Mouse (Mus musculus) embryonic facial prominence, embryonic 11.5 days (tissue): Measurements from ENCODE around the gene Gm43064. TPM values are rescaled to one million over a fixed set of nuclear protein-coding genes. Genes with fewer than 3 reads are reported as not detected.

ENCODE experiments used
- ATAC-seq: fragments of 200-750 bp; cut with Nextera tagmentation; replicated peaks from 2 replicates; pipeline ENCODE4 v1.8.0; 2017; ENCODE audit warnings: low read depth; ENCODE audit not compliant: insufficient number of reproducible peaks, low FRiP score, low TSS enrichment
- DNase-seq: peaks from one replicate; pipeline ENCODE4 v3.0.0-alpha.2; 2015; ENCODE audit warnings: low spot score
- H3K27ac ChIP-seq: fragments of 300-500 bp; sonication (generic); replicated peaks from 2 replicates; pipeline ENCODE4 v1.5.1; 2014; ENCODE audit warnings: mild to moderate bottlenecking, low read depth, low read length, control low read depth
- H3K27me3 ChIP-seq: fragments of 300-500 bp; sonication (generic); 2 replicates; pipeline ENCODE4 v1.6.1; 2014; ENCODE audit warnings: mild to moderate bottlenecking, low read length, moderate library complexity, mixed read lengths; ENCODE audit not compliant: control insufficient read depth, insufficient read depth
- H3K36me3 ChIP-seq: fragments of 300-500 bp; sonication (generic); replicated peaks from 2 replicates; pipeline ENCODE4 v1.6.1; 2014; ENCODE audit warnings: low read depth, mild to moderate bottlenecking, low read length, moderate library complexity, mixed read lengths; ENCODE audit not compliant: control insufficient read depth, insufficient read depth
- H3K4me1 ChIP-seq: fragments of 300-500 bp; sonication (generic); 2 replicates; pipeline ENCODE4 v1.6.1; 2014; ENCODE audit warnings: low read length, mixed read lengths; ENCODE audit not compliant: control insufficient read depth, insufficient read depth
- H3K4me2 ChIP-seq: fragments of 300-500 bp; sonication (generic); 2 replicates; pipeline ENCODE4 v1.6.1; 2014; ENCODE audit warnings: low read depth, mild to moderate bottlenecking, control low read depth, low read length, moderate library complexity
- H3K4me3 ChIP-seq: fragments of 300-500 bp; sonication (generic); 2 replicates; pipeline ENCODE4 v1.5.1; 2014; ENCODE audit warnings: low read depth, low read length, control low read depth
- H3K9ac ChIP-seq: fragments of 300-500 bp; sonication (generic); replicated peaks from 2 replicates; pipeline ENCODE4 v1.6.1; 2014; ENCODE audit warnings: mild to moderate bottlenecking, control low read depth, low read length
- H3K9me3 ChIP-seq: fragments of 300-500 bp; sonication (generic); replicated peaks from 2 replicates; pipeline ENCODE4 v1.6.1; 2016; ENCODE audit warnings: mild to moderate bottlenecking, low read length, inconsistent platforms, mixed read lengths; ENCODE audit not compliant: control insufficient read depth
- WGBS: fragments of 180-500 bp; shearing (Covaris S2); extraction: QIAGEN DNeasy Blood & Tissue Kit; methylation state at CpG from one replicate; pipeline ENCODE4 v1.1.7; 2014; 5-methylcytosine and 5-hydroxymethylcytosine counted together
- polyA plus RNA-seq: library from polyadenylated mRNA; unstranded; fragments of >200 nt; fragmentation: Nextera tagmentation; extraction: Ambion mirVana; gene quantifications from 2 replicates; pipeline ENCODE4 v1.2.1, GENCODE M21; 2014

The Gm43064 gene
- 0.24 TPM in 1 of 2 replicates, not detected in the other for polyA plus RNA-seq

GRCm38 (mm10) chr3:103808891-103809798 lies at the start of gene Gm43064, which contains the start of the genes Dclre1b and Ap4b1:
Gm43064 (plus strand) TSS chr3:103809573.
Dclre1b (minus strand) TSS chr3:103809444.
Ap4b1 (plus strand) TSS chr3:103809520.
- H3K4me2 ChIP-seq, result peak within 1 kb of the TSS; percentile 69
- under 1% methylated on average over 58 of the region's 70 CpGs for WGBS
- H3K4me3 ChIP-seq, result peak within 1 kb of the TSS; percentile 84

GRCm38 (mm10) chr3:103766789-103767188 lies 42.6 kb upstream of the Gm43064 start:
- no peak for ATAC-seq
- Histone ChIP-seq H3K4me1 (no peaks in the 10 kb centered on the region), H3K27ac (no peak overlapping the region), H3K36me3 (no peaks in the 10 kb centered on the region; the same call in 1 of the 2 replicates), H3K4me3 (no peak overlapping the region), H3K9me3 (no peaks in the 10 kb centered on the region), H3K9ac (no peak overlapping the region), H3K27me3 (no peaks in the 10 kb centered on the region), H3K4me2 (no peak overlapping the region)
- DNase-seq, result no peak
- 74% methylated on average over 3 of the region's 3 CpGs for WGBS

More at GRCm38 (mm10) chr3:103808891-103809798, at the start of gene Gm43064, which contains the start of the genes Dclre1b and Ap4b1:
- peak; percentile 96 for ATAC-seq
- peaks cover 2% of the 10 kb centered on the region; the same call in 1 of the 2 replicates for H3K36me3 ChIP-seq
- no peaks in the 10 kb centered on the region for H3K4me1 ChIP-seq
- peak within 1 kb of the TSS; percentile 75 for H3K27ac ChIP-seq
- DNase-seq, result peak; percentile 96
- no peaks in the 10 kb centered on the region for H3K9me3 ChIP-seq
- peak within 1 kb of the TSS; percentile 87 for H3K9ac ChIP-seq
- no peaks in the 10 kb centered on the region for H3K27me3 ChIP-seq

GRCm38 (mm10) chr3:103771531-103772130 lies 37.7 kb upstream of the Gm43064 start:
- ATAC-seq (no peak), DNase-seq (no peak)
- WGBS, result 85% methylated on average over 9 of the region's 9 CpGs
- Histone ChIP-seq H3K36me3 (no peaks in the 10 kb centered on the region), H3K4me2 (no peak overlapping the region), H3K9me3 (no peaks in the 10 kb centered on the region), H3K27ac (no peak overlapping the region), H3K9ac (no peak overlapping the region), H3K4me3 (no peak overlapping the region), H3K27me3 (no peaks in the 10 kb centered on the region), H3K4me1 (no peaks in the 10 kb centered on the region)

- 91% methylated on average over 4 of the region's 4 CpGs for WGBS
- H3K36me3 ChIP-seq, result peaks cover 5% of the 10 kb centered on the region; the same call in 1 of the 2 replicates
- ATAC-seq, result no peak
These were observed 36.5 kb upstream of the Gm43064 start for GRCm38 (mm10) chr3:103772846-103773245.

GRCm38 (mm10) chr3:103773508-103773907 lies 35.9 kb upstream of the Gm43064 start:
- Histone ChIP-seq H3K27ac (no peak overlapping the region), H3K9ac (no peak overlapping the region), H3K4me1 (no peaks in the 10 kb centered on the region), H3K4me3 (no peak overlapping the region), H3K9me3 (no peaks in the 10 kb centered on the region), H3K36me3 (peaks cover 5% of the 10 kb centered on the region; the same call in 1 of the 2 replicates), H3K4me2 (no peak overlapping the region), H3K27me3 (no peaks in the 10 kb centered on the region)
- ATAC-seq (no peak), DNase-seq (no peak)
- WGBS, result 77% methylated on average over 3 of the region's 3 CpGs

More at GRCm38 (mm10) chr3:103772846-103773245, 36.5 kb upstream of the Gm43064 start:
- Histone ChIP-seq H3K4me3 (no peak overlapping the region), H3K9me3 (no peaks in the 10 kb centered on the region), H3K27me3 (no peaks in the 10 kb centered on the region), H3K9ac (no peak overlapping the region), H3K4me2 (no peak overlapping the region), H3K27ac (no peak overlapping the region), H3K4me1 (no peaks in the 10 kb centered on the region)
- no peak for DNase-seq

GRCm38 (mm10) chr3:103774009-103774408 lies 35.4 kb upstream of the Gm43064 start:
- Histone ChIP-seq H3K4me1 (no peaks in the 10 kb centered on the region), H3K27me3 (no peaks in the 10 kb centered on the region), H3K9me3 (no peaks in the 10 kb centered on the region), H3K4me2 (no peak overlapping the region), H3K4me3 (no peak overlapping the region), H3K36me3 (peaks cover 5% of the 10 kb centered on the region; the same call in 1 of the 2 replicates), H3K27ac (no peak overlapping the region), H3K9ac (no peak overlapping the region)
- ATAC-seq (no peak), DNase-seq (no peak)
- 90% methylated on average over 15 of the region's 15 CpGs for WGBS

- DNase-seq (no peak), ATAC-seq (no peak)
- H3K36me3 ChIP-seq, result peaks cover 5% of the 10 kb centered on the region; the same call in 1 of the 2 replicates
- no peak overlapping the region for H3K4me3 ChIP-seq
- WGBS, result 92% methylated on average over 11 of the region's 11 CpGs
- no peaks in the 10 kb centered on the region for H3K9me3 ChIP-seq
- H3K4me2 ChIP-seq, result no peak overlapping the region
- H3K4me1 ChIP-seq, result no peaks in the 10 kb centered on the region
- H3K27me3 ChIP-seq, result no peaks in the 10 kb centered on the region
- H3K9ac ChIP-seq, result no peak overlapping the region
- no peak overlapping the region for H3K27ac ChIP-seq
These were observed 31.4 kb upstream of the Gm43064 start for GRCm38 (mm10) chr3:103777940-103778339.
